11 mouse cellular contexts compared by ENCODE assay signal in the genomic region with DNA sequence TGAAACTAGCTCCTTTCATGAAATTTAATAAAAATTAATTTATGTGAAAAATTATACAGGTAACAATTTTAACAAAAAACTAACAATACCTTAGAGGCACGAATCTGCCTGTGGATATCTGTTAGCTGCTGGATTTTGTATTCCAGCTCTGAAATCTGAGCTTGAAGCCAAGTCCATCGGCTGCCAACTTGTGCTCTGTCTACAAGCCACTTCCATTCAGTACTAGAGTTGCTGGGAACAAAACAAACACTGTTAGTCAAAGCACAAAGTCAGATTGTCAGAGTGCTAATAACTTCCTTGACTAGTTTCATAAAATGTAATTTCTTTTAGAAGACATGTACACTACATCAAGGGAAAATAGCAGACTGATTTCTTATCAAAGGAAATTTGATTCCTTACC. TPM values are rescaled to one million over a fixed set of nuclear protein-coding genes. Genes with fewer than 3 reads are reported as not detected.
DNase-seq lines count a peak whose midpoint lies in the region; ATAC-seq and TF ChIP-seq lines count a peak whose summit lies in the region.
"Had no signal": no experiment of that assay in that cellular context is flagged by ENCODE, and none has a peak within 500 bp of the region (broad histone marks: within the 10 kb centered on the region; RNA-seq: fewer than 3 reads in every experiment).

No protein-coding gene starts in this region.

- DNase-seq in cerebellum, postnatal 14 days, result peak; percentile 11 to 22
- DNase-seq in cerebellum, adult 11-12 months, result no peak
- DNase-seq in kidney, postnatal 0 days (ENCODE audit: low spot score), result peak; percentile 9
- no peak for DNase-seq in kidney, adult 9 months
- peak; percentile 72 for DNase-seq in brain, adult 2 months (ENCODE audit: low read depth, low spot score)
- peak; percentile 30 for DNase-seq in heart, postnatal 4 days
- DNase-seq in natural killer cell, adult 2 months (ENCODE audit: low spot score in 2 of 2), result no peak
- DNase-seq: adrenal gland, adult 2 months; kidney, postnatal 14 days; thymus, adult 2 months had no signal

- TF ChIP-seq CTCF in kidney, postnatal 0 days (IDR thresholded peaks at IDR 0.05; ENCODE audit: low read depth), result no peak

- H3K4me2 ChIP-seq in kidney, postnatal 0 days (ENCODE audit: low read length), result no peak overlapping the region

- H3K4me3 ChIP-seq in kidney, postnatal 0 days (replicated peaks; ENCODE audit: low read depth, low read length), result no peak overlapping the region

- H3K9ac ChIP-seq in kidney, postnatal 0 days (ENCODE audit: low read depth, low read length), result no peak overlapping the region

- no peaks in the 10 kb centered on the region for H3K27me3 ChIP-seq in kidney, postnatal 0 days (ENCODE audit: insufficient read depth, low read length)

- H3K27ac ChIP-seq in kidney, postnatal 0 days, result no peak overlapping the region

- no peaks in the 10 kb centered on the region for H3K4me1 ChIP-seq in kidney, postnatal 0 days (replicated peaks; ENCODE audit: insufficient read depth, low read length)

- H3K36me3 ChIP-seq in kidney, postnatal 0 days (ENCODE audit: insufficient read depth, low read length), result no peaks in the 10 kb centered on the region

- WGBS in kidney, postnatal 0 days, result 57% methylated on average over 2 of the region's 2 CpGs

- ATAC-seq in kidney, postnatal 0 days (replicated peaks; ENCODE audit: low FRiP score, low read depth), result no peak
- no peak for ATAC-seq in erythroid progenitor cell, adult 5-6 weeks (replicated peaks; ENCODE audit: low FRiP score, poor library complexity, severe bottlenecking)

- H3K9me3 ChIP-seq in kidney, postnatal 0 days (replicated peaks; ENCODE audit: low read length), result no peaks in the 10 kb centered on the region

RNA-seq across cellular contexts. Expression of gene Kansl1l, which starts 39.5 kb away (rescaled TPM):
- polyA plus RNA-seq in kidney, postnatal 0 days (2015; fragmentation: Nextera tagmentation; extraction: Ambion mirVana), result 17.3 and 17.9 TPM in 2 replicates
- total RNA-seq in heart, postnatal 4 days (2021), result 10 to 100 TPM; 16.7 to 19.1 TPM
- total RNA-seq in erythroid progenitor cell, adult 5-6 weeks (2015; ENCODE audit: low replicate concordance), result 18.7 and 41.9 TPM in 2 replicates
- 19.5 and 21.9 TPM in 2 replicates for total RNA-seq in erythroid progenitor cell, adult 5-6 weeks (2017; ENCODE audit: low replicate concordance)

Comparison
In these comparisons a context has a peak if more than half of its experiments do, and no peak if none do; other contexts are left out.
1. DNase-seq: peak in cerebellum, postnatal 14 days (2 of 2), kidney, postnatal 0 days (single experiment), brain, adult 2 months (single experiment) and heart, postnatal 4 days (single experiment); none in cerebellum, adult 11-12 months (single experiment), kidney, adult 9 months (single experiment) and natural killer cell, adult 2 months (0 of 2).